Mouse (Mus musculus) heart, postnatal 4 days (tissue): ENCODE measurements around the gene Chuk. TPM values are rescaled to one million over a fixed set of nuclear protein-coding genes. Genes with fewer than 3 reads are reported as not detected.
A peak's percentile ranks its signal among the peaks of the same experiment; 100 is the strongest.

Experiments
- DNase-seq: peaks from one replicate; pipeline ENCODE4 v3.0.0; 2021
- total RNA-seq, 2 experiments: library from RNA; stranded (reverse); gene quantifications; 2 replicates each; pipeline ENCODE4 v1.2.3; 2021

Chuk gene
- total RNA-seq, 2 experiments from 2014 or later, result 33.4 to 33.9 TPM

- DNase-seq, result no peak
Observed at GRCm38 (mm10) chr19:44104393-44104792, 2.9 kb downstream of the Chuk start.

- DNase-seq, result no peak
Observed at GRCm38 (mm10) chr19:44103001-44103400, 4.3 kb downstream of the Chuk start.

- no peak for DNase-seq
Observed at GRCm38 (mm10) chr19:44100840-44101239, 6.4 kb downstream of the Chuk start.

GRCm38 (mm10) chr19:44086278-44086677 lies 21.0 kb downstream of the Chuk start:
- DNase-seq, result no peak

GRCm38 (mm10) chr19:44080920-44081319 lies 26.4 kb downstream of the Chuk start:
- no peak for DNase-seq

GRCm38 (mm10) chr19:44080023-44080422 lies 27.3 kb downstream of the Chuk start:
- DNase-seq, result no peak

- DNase-seq, result no peak
Observed at GRCm38 (mm10) chr19:44077024-44077423, 30.3 kb downstream of the Chuk start.

GRCm38 (mm10) chr19:44076457-44076856 lies 30.8 kb downstream of the Chuk start:
- DNase-seq, result no peak

GRCm38 (mm10) chr19:44074986-44075385 lies 32.3 kb downstream of the Chuk start:
- no peak for DNase-seq

GRCm38 (mm10) chr19:44071166-44071565 lies 36.1 kb downstream of the Chuk start:
- DNase-seq, result no peak

GRCm38 (mm10) chr19:44069914-44070232 lies 37.4 kb downstream of the Chuk start:
- DNase-seq, result no peak

GRCm38 (mm10) chr19:44069121-44069913 lies 38.0 kb downstream of the Chuk start, which contains the start of gene Erlin1:
Gene Erlin1, minus strand, starts transcription at chr19:44069785.
- peak; percentile 94 for DNase-seq

GRCm38 (mm10) chr19:44068232-44068631 lies 39.0 kb downstream of the Chuk start:
- DNase-seq, result no peak

- DNase-seq, result no peak
Observed at GRCm38 (mm10) chr19:44067323-44068049, 39.8 kb downstream of the Chuk start.

GRCm38 (mm10) chr19:44064734-44065133 lies 42.5 kb downstream of the Chuk start:
- no peak for DNase-seq

- no peak for DNase-seq
Observed at GRCm38 (mm10) chr19:44063773-44064172, 43.5 kb downstream of the Chuk start.

GRCm38 (mm10) chr19:44060226-44060625 lies 47.1 kb downstream of the Chuk start:
- DNase-seq, result no peak

- DNase-seq, result no peak
Observed at GRCm38 (mm10) chr19:44055173-44055826, 52.0 kb downstream of the Chuk start.

GRCm38 (mm10) chr19:44050388-44050787 lies 56.9 kb downstream of the Chuk start:
- DNase-seq, result no peak

GRCm38 (mm10) chr19:44049282-44049681 lies 58.0 kb downstream of the Chuk start:
- DNase-seq, result no peak

- no peak for DNase-seq
Observed at GRCm38 (mm10) chr19:44045847-44046246, 61.4 kb downstream of the Chuk start.

- DNase-seq, result no peak
Observed at GRCm38 (mm10) chr19:44042121-44042520, 65.2 kb downstream of the Chuk start.

- no peak for DNase-seq
Observed at GRCm38 (mm10) chr19:44033396-44033795, 73.9 kb downstream of the Chuk start.
